Mouse (Mus musculus): ENCODE results near the gene Rln1.

Gene Rln1

DNA sequence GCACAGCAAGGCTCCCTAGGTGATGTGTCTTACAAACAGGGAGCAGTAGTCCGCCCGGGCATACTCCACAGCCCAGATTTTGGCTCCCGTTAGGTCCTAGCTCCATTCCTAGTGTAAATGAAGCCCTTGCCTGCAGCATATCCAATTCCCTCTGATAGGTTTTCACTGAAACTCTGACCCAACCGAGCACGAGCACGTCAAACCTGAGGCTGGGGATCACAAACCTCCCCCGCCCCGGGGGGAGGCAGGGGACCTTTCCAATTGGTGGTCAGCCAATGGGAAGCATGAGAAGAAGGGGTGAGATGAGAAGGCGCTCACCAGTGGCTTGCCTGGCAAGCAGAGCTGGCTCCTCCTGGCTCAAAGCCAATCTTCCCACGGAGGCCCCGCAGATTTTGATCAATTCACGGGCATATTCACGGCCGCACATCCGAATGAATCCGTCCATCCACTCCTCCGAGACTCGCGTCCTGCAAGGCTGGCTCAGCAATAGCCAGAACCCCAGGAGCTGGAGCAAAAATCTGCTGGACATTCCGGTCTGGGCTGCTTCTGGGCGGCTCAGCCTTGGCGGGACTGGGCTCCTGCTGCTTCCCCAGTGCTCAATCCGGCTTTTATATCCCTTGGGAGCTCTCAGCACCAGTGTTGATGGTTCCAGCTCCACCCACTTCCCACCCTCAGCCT lies at the start of gene Rln1:
Rln1 (minus strand) TSS at position 603 of the 678 bp plus-strand sequence.
- DNase-seq (ENCODE audit: low spot score) = no peak

DNA sequence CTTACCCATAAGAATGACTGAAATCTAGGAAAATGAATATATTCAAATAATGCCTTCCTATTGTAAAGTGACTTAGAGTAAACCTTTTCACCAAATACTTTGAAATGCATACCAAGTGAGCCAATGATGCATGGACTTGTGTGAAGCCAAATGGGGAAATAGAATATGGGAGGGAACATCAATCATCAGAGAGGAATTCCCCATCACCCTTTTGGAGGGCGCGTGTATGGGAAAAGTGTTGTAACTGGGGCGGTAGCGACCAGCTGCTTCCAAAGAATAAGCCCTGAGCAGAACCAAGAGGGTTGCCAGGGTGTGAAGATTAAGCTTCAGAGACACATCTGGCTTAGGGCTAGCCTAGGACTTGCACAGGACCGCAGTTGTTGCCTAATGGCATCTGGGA lies 48.9 kb upstream of the Rln1 start:
- DNase-seq (ENCODE audit: low spot score) = no peak

DNA sequence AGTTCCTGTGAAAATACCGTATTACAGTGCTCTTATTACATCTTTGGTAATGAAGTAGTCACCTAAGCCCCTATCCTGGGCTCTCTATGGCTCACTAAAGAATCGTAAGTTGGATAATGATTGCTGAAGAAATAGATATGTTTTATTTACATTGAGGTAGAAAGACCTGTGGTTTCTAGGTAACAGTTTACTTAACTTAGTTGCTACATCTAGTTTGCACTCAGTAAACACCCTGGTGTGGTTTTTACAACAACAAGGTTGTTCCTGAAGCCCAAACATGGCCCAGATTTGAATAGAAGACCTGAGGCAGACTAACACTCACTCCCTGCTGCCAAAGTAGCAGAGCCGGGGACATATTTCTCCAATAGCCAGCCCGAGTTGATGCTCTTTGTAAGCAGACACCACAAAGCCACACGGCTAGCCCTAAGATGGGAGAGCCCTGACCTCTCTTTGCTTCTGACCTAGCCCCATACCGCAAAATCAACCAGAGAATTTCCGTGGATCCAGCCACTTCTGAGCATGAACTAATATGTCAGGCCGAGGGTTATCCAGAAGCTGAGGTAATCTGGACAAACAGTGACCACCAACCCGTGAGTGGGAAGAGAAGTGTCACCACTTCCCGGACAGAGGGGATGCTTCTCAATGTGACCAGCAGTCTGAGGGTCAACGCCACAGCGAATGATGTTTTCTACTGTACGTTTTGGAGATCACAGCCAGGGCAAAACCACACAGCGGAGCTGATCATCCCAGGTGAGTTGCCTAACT lies 45.6 kb upstream of the Rln1 start:
- DNase-seq (ENCODE audit: low spot score) = no peak

DNA sequence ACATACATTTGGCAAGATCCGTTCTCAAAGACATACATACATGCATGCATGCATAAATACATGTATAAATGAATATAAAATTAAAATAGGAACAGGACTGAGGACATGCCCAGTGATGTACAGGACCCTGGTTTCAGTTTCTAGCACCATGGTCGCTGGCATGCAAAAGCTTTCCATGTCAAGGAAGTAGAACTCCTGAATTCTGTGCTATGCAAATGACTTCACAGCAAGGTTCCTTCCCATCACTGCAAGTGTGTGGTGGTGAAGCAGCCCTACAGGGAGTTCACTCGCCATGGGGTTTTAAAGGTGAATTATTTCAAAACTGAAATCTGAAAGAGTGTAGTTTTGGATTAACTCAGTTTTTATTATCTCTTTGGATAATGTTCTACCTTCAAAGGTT lies 41.9 kb upstream of the Rln1 start:
- DNase-seq (ENCODE audit: low spot score) = no peak

DNA sequence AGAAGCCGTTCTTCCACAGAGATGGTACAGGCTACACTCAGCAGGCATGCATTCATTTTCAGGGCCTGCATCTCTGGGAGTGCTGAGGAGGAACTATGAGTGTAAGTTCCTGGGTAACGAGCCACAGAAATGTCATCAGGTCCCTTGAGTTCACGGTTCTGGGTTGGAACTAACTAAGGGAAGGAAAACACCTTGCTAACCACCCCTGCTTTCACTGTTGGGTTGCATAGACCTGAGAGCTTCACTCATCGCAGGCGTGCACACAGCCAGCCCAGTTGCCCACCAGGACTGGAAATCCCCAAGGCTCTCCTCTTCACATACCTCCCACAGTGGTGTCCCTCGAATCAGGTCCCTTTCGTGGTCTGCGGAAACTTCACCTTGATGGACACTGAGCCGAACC lies 40.5 kb upstream of the Rln1 start:
- DNase-seq (ENCODE audit: low spot score) = no peak

DNA sequence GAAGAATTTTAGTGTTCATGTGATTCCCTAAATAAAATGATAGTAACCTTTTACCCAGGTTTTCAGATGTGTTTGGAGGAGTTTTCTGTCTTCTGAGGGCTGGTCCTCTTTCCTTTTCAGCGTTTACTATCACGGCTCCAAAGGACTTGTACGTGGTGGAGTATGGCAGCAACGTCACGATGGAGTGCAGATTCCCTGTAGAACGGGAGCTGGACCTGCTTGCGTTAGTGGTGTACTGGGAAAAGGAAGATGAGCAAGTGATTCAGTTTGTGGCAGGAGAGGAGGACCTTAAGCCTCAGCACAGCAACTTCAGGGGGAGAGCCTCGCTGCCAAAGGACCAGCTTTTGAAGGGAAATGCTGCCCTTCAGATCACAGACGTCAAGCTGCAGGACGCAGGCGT lies 39.0 kb upstream of the Rln1 start:
- no peak for DNase-seq (ENCODE audit: low spot score)

DNA sequence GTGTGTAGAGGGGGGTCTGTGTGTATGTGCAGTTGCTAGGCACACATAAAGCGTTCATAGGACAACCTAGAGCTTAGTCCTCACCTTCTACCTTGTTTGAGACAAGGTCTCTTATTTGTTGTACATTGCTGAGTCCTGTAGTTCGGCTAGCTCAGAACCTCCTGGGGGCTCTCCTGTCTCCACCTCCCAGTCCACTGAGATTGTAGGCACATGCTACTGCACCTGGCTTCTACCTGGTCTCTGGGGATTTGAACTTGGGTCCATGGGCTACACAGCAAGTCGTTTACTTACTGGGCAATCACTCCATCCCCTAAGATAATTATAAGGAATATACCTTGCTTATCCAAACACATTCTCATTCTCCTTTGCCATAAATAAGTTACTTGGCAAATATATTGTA lies 38.2 kb upstream of the Rln1 start:
- DNase-seq (ENCODE audit: low spot score) = no peak

DNA sequence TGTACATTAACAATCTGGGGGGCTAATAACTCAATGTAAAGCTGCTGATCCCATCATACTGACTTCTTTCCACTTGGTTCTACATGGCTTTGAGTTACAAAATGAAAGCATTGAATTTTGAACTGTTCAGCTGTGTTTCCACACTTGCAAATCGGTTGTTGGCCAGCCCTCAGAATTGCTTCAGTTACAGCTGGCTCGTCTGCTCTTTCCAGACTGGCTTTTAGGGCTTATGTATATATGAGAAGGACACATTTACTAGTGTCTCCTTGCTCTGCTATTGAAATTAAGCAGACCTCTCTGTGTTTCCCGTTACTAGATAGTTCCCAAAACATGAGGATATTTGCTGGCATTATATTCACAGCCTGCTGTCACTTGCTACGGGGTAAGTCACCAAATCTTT lies 37.7 kb upstream of the Rln1 start:
- DNase-seq (ENCODE audit: low spot score) = no peak

DNA sequence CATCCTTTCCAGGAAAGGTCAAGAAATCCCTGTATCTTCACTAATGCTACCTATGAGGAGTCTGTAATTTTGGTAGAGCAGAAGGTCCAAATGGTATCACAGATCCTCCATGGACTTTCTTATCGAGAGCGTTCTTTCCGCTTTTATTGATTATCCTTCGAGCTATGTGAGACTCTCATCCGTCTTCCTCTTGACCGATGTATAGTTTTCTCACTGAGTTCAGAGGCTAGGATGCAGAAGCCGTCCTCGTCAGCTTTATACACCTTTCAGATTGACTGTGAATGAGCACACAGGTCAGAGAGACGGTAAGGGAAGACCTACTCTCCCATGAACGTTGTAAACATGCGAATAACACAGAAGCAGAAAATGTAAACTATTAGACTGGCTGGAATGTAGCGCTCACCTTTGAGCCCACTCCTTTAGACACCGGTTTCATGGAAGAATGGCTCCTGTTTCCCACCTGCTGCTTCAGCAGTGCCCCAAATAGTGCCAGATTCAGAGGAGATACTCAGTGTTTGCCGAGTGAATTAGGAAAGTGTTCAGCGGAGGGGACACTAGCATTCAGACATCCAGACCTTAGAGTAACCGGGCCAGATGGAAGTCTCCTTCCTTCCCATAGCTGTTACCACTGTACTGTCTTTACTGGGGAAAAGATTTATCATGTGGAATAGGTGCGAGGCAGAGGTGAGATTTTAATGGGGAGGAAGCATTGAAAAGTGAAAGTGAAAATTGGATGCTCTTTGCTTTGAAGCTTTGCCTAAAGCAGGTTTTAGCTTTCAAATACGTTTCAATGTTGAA lies 37.0 kb upstream of the Rln1 start:
- DNase-seq (ENCODE audit: low spot score) = no peak

DNA sequence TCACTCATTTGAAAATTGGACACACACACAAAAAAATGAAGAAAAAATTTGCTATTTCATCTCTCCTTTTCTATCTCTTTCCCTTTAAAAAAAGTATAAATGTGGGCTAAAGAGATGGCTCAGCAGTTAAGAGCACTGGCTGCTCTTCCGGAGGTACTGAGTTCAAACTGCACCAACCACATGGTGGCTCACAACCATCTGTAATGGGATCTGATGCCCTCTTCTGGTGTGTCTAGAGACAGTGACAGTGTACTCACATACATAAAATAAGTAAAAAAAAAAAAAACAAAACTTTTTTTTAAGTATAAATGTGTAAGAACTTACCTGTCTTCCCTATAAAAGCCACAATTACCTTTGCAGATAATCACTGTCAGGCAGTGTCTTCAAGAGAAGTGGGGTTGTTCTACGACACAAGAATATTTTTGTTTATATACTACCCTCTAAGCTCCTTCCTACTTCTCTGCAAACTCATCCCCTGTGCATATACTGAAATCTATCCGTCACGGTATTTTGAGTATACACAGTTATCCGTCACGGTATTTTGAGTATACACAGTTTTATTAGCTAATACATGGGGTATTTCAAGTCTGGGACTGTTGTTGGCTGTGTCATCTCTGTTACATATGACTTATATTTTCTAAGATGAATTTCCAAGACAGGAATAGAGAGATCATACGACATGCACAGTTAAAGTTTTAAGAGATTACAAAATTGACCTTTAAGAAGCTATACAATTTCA lies 36.2 kb upstream of the Rln1 start:
- no peak for DNase-seq (ENCODE audit: low spot score)

DNA sequence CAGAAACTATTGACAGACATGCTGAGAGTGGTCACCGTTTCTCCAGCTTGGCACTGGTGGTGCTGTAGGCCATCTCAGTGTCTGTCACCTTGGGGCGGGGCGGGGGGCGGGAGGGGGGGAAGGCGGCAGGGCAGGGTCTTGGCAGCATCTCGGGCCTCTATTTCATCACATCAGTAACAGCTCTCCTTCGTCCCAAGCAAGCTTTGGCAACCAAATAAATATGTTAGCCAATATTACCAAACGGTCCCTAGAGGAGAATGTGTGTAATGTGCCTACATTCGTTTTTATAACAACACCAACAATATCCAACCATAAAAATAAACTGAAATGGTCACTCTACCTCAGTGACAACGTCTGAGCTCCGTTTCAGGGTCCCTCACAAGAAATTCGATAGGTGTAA lies 35.6 kb upstream of the Rln1 start:
- DNase-seq (ENCODE audit: low spot score) = no peak

DNA sequence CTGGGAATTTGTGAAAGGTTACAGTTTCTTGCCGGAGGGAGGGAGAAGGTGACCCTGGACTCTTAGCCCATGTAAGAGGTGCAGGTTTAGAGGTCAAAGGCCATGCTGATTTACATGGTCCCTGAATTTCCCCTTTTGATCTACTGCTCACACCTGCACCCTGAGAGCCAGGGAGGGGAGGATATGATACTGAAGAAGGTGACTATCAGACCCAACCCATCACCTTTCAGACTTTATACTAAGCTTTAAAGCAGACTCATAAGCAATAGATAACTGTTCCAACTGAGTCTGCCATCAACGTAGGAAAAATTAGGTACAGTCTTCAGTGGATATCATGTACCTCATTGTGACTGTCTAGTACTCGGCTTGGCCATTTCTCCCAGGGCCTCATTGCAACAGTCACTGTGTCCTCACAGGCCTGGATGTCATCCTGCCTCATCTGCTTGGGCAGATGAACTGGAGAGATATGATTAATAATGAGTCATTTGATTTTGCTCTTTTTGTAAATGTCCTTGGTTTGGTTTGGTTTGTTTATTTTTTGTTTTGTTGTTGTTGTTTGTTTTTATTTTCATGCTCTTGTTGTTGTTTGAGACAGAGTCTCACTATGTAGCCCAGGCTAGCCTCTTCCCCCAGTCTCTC lies 34.3 kb upstream of the Rln1 start:
- no peak for DNase-seq (ENCODE audit: low spot score)

DNA sequence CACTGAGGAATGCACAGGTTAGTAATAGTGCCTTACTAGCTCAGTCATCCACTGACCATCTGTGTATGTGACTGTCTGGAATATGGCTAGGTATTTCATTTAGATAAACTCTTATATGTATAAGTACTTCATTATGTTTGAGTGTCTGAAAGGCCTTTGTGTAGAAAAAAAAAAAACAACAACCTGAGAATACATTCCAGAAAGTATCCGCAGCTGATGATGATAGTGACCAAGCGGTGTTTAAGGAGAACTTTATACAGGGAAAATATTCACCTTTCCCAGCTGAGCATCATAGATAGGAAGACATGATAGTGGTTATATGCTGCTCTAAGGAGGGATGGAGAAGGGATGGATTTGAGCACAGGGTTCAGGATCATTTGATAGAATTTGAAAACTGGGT lies 33.6 kb upstream of the Rln1 start:
- no peak for DNase-seq (ENCODE audit: low spot score)

DNA sequence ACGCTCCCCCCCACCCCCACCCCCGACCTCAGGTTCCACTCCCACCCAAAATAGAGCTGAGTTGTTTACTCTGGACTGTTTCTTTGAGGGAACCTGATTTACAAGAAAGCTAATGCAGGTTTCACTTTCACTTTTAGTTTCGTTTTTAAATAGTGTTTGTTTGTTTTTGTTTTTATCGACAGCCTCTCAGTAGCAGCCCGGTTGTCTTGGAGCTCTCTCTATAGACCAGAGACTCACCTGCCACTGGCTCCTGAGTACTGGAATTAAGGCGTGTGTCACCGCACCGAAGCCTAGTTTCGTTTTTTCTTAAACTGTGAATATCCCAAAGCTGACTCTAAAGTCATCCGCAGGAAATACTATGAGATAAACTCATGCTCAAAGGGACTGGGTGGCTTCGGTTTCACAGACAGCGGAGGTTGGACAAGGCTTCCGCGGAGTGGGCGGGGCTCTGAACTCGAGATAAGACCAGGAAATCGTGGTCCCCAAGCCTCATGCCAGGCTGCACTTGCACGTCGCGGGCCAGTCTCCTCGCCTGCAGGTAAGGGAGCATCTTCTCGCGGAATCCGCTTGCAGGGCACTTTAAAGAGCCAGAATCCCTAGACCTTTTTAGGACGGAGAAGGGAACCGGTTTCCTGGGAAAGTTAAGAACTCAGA lies 32.6 kb upstream of the Rln1 start, which contains the start of the genes Plgrkt and Cd274:
Plgrkt (minus strand) TSS at position 422 of the 654 bp plus-strand sequence.
Cd274 (plus strand) TSS at position 487 of the 654 bp plus-strand sequence.
- peak; percentile 65 for DNase-seq (ENCODE audit: low spot score)

DNA sequence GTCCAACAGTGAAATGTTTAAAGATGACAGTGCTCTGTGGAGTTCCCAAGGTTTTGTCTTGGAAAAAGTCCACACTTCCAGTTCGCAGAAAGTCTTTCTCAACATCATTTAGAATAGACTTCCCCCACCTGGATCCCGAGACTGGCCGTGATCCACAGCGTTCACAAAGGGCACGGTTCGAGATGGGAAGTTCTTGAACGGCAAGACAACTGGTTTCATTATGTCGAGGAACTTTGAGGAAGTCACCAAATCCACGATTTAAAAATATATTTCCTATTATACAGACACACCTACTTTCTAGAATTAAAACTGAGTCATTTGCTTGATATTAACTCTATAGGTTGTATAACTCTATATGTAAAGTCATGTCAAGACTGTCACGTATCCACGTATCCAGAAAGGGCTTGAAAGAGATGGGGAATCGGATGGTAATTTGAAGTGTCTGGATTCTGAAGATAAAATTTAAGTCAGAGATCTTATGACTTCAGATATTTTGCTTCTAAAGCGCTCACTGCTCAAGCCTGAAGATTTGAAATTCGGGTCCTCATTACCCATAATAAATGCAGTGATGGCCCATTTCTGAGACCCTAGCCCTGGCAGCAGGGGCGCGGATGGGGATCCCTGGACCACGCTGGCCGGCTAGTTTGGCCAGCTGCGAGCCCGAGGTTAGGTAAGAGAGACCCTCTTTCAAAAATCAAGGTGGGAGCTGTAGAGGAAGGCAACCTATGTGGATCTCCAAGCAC lies 31.9 kb upstream of the Rln1 start:
- DNase-seq (ENCODE audit: low spot score) = no peak

DNA sequence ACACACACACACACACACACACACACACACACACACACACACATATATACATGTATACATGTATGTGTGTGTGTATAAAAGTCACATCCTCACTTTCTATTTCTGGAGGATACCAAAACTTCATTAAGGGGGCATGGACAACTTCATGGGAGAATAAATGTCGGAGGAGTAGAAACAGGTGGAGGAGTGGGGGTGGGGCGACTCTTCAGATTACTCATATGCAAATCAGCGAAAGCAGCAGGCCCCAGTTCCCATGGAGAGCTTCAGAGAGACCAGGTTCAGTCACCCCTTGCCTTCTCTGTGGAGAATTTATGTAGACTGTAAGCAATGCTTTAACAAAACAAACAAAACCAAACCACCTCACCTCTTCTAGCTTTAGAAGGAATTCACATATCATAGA lies 30.6 kb upstream of the Rln1 start:
- no peak for DNase-seq (ENCODE audit: low spot score)

DNA sequence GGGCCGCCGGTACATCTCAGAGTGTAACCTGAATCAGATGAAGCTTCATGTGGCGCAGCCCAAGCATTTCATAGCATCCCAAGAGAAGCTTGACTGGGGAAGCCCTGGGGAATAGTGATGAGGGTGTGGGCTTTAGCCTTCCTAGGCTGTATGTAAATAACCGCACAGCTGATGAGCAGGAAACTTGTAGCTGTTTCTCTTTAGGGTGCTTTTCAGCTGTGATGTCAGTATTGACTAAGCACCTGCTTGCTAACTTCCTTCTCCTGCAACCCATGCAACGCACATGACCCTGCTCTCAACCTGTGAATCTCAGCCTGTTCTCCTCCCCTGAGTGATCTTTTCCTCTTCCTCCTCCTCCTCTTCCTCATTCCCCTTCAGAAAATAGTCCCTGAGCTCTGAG lies 29.6 kb upstream of the Rln1 start:
- no peak for DNase-seq (ENCODE audit: low spot score)

DNA sequence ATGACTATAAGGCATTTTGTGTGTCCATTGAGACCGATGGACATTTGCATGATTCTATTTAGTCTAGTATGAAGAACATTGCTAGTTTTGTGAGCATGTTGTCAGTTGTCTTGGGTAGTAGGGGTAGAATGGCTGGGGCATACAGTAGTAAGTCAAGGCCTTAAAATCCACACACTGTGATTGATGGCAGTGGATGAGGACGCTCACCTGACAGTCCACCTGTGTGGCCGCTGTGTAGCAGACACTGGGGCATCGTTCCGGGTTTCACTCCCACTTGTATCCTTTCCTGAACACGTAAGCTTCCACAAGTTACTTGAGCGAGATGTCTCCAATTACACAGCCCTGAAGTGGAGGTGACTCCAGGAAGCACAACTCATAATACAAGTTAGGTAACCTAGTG lies 29.1 kb upstream of the Rln1 start:
- no peak for DNase-seq (ENCODE audit: low spot score)

DNA sequence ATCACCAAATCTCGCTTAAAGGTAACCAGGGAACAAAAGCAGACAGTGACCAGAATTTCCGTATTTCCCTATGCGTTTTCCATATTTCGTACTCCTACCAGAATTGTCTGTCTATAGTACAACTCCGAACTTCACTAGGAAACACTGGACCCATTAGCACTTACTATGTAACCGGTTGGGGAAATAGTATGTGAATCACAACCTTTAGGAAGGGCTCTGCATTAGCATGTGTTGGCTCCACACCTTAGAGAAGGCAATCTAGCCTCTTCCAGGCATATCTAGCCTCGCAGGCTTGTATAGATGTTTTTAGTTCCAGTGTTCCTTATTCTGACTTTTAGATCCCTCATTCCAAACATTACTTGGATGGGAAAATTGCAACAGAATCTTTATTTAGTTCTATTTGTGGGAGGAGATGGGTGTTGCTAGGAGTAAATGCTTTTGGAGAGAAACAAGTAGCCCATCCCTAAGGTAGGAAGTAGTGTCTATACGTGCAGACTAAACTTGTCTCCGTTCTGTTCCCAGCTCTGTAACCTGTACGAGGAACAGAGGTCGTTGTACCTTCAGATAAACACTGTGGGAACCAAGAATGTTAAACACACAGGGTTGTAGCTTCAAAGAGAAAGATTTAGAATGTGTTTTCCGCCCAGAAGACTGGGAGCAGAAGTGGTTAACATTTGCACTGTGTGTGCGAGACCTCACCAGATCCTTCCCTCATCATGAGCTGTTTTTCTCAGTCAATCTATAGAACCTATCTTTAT lies 27.9 kb upstream of the Rln1 start:
- no peak for DNase-seq (ENCODE audit: low spot score)

Data from ovary, adult 18-20 months (tissue).